Mouse (Mus musculus) adrenal gland, adult 2 months (tissue): ENCODE measurements around the gene Pcbp1. TPM values are rescaled to one million over a fixed set of nuclear protein-coding genes. Genes with fewer than 3 reads are reported as not detected.
"Not testable (repeated sequence)": the region's sequence is repeated elsewhere in the genome, so short reads cannot be mapped to it uniquely, and the experiment has no call there.

Experiments
- DNase-seq: peaks from one replicate; pipeline ENCODE4 v3.0.0; 2021
- microRNA-seq, 2 experiments: library from miRNA; unstranded; fragments of <30 nt; microRNA quantifications; one replicate each; pipeline ENCODE4 v1.2.0; 2021
- polyA plus RNA-seq: library from polyadenylated mRNA; depleted of rRNA; stranded (reverse); fragments of >200 nt; gene quantifications from 2 replicates; pipeline ENCODE4 v1.2.3, GENCODE M21; 2012; rRNA removed
- total RNA-seq, 2 experiments: library from RNA; stranded (reverse); gene quantifications; 2 replicates each; pipeline ENCODE4 v1.2.3; 2021

Pcbp1 gene
- total and polyA plus RNA-seq, 3 experiments: 320 to 483 (median 331) TPM

DNA sequence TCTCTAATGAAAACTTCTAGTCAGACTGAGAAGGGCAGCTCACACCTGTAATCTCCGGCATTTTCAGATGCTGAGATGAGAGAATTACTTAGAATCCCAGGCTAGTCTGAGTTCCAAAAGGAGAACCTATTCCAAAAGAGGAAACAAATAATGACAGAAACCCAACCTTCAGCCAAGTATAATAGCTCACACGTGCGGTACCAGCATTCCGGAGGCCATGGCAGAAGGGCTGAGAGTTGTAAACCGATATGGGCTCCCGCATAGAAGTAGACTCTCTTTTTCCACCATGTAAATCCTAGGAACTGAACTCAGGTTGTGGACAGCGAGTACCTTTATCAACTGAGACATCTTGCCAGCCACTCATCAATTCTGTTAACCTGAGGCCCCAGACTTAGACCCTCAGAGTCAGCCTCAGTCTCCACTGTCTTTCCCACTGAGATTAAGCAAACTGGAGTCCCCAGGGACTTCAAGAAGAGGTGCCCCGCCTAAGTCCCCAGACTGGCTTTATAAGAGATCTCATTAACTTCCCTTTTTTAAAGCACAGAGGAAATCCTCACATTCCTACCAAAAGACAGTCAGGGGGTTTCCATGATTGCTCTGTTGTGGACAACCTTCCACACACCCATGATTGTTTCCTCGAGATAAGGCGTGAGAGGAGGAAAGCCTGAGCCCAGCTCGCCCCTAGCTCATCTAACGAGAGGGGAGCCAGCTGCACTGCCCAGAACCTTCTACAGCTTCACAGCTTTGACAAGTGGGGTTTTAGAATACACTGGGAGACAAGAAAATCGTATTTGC, 32.5 kb downstream of the Pcbp1 start:
- DNase-seq: no peak

DNA sequence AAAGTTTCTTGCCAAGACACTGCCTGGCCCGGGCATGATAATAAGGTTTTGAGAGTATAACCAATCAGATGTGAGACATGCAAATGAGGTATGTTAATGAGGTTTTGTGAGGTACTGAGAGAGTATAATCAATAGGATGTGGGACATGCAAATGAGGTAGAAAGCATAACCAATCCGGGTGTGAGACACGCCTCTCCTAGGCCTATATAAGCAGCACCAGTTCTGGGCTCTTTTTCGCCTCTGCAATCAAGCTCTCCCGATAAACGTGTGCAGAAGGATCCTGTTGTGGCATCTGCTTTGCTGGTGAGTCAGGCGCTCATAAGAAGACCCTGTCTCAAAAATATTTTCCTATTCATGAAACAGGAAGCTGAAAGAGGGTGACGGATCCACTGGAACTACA, 35.7 kb downstream of the Pcbp1 start:
- not testable (repeated sequence) for DNase-seq

DNA sequence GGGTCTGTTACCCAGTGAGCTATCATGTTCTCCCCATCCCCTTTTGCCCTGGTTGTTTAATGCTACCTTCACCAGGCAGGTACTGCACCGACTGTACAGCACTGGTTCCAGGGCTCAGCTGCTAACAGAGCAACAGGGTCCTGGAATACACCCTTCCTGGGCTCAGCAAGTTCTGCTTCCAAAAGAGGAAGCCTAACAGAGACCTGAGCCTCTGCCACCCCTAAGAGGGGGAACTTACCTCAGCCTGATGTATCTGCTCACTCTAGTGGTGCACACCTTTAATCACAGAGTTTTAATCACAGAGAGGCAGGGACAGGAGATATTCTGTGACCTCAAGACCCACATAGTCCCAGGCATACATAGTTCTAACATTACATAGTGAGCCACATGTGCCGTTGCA, 36.2 kb downstream of the Pcbp1 start:
- no peak for DNase-seq

DNA sequence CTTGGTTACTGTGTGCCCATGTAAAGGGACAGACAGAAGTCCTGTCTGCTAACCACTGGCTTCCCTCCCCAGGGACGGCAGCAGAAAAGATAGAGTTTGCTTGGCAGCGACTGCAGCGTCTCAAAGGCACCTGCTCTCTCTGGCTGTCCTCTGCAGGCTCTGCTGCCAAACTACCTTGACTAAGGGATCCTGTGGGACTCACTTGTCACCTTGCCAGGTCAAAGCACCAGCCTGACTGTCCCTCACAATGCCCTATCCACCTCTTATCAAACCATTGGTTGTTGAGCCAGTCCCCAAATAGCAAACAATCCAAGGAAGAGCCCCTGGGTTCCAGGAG, 38.0 kb downstream of the Pcbp1 start:
- no peak for DNase-seq

DNA sequence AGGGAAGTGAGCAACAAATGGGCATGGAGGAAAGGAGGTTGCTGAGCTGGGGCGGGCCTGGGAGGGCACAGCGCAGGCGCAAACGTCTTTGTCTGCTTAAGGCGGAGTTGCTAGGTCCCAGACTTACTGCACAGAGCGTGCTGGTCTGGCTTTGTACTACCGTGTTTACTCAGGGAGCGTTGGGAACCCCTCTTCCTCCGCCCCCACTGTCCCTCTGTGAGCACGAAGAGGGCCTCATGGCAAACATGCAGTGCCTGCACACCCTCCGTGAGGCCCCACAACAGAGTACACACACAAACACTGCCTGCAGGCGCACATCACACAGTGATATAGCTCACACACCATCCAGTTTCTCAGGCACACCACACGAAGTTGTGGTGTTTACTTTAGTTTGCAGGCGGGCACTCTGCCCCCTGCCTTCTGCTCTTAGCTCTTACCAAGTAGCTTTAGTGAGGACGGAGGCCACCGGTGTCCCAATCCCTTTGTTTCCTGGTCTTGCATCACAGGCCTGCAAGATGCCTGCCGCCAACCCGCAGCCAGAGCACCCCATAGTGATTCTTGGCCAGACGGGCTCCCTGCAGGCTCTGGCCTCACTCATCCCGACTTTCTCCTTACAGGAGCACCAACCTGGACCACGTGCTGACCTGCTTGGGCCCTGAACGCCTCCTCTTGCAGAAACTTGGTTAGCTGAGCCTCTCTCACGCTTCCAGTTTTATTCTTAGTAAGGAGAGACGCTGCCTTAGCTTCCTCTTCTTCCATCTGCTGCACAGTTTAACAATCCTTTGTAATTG, 38.6 kb downstream of the Pcbp1 start:
- DNase-seq: peak; percentile 91

DNA sequence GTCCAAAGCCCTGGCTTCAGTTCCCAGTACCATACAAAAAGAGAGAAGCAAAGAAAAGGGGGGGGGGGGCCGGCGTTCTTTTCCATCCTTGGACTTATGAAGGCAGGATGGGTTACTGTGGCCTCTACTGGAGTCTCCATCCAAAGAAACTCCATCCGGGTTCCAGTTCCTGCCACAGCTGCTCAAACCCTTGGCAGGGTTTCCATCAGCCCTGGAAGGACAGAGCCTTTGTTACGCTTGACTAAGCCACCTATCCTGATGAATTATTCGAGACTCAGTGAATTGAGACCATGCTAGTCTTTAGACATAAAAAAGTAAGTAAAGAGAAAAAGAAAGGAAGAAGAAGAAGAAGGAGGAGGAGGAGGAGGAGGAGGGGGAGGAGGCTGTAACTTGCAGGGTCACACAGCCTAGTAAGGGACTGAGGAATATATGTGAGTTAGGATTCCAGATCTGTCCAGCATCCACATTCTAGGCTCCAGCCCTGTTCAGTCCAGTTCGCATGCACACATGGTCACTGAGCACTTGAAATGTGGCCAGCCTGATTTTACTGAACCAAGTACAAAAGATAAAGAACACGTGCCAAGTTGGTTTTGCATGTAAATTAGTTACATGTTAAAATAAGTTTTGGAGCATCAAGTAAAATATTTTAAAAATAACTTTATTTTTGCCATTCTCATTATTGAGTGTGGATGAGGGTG, 40.0 kb downstream of the Pcbp1 start:
- no peak for DNase-seq

DNA sequence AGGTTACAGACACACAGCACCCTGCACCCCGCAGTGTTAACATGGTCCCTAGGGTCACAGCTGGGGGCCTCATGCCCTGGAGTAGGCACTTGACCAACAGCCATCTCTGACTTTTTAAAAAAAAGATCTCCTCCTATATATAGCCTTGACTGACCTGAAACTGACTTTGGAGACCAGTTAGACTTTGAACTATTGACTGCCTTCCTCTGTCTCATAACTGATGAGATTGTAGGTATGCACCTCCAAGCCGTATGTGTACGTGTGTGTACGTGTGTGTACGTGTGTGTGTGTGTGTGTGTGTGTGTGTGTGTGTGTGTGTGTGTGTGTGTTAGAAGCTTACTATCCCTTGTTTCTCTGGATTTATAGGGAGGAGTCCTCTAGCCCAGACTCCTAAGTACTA, 44.2 kb downstream of the Pcbp1 start:
- no peak for DNase-seq

DNA sequence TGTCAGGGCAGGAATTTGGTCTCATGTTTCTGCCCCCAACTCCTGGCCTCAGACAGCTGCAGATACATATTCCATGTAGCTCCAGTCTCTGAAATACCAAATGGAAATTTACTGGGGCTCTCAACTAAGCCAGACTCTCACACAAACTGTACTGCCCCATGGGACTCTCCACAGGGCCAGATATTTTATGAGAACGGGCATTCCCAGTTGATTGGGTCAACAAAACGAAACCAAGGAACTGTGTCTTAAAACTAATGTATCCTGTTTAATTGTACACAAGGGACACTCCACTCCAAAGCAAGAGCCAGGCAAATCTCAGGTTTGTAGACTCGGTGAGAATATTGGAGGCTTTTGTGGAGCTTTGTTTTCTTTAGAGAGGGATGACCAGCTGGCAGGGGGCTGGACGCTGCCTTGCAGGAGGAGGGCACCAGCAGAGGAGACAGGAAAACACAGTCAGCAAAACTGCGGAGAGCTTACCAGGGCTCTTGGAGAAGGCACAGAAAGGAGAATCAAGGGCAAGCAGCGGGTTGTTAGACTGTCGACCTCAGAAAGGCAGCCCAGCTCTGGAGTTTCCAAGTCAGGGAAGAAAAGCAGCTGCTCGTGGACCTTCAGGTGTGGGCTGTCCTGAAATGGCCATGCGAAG, 45.8 kb downstream of the Pcbp1 start:
- DNase-seq: peak; percentile 75

DNA sequence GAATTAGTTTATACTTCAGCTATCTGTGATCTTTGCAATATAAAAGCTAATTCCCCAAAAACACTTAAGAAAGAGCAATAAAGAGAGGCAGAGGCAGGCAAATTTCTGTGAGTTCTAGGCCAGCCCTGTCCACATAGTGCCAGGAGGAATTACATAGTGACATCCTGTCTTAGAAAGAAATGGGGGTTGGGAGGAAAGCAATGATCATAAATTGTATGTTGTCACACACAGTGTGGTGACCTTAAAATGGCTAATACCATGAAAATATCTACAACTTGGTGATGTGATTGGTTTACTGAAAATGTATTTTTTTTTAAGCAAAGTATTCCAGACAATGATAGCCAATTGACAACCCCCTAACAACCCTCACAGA, 46.3 kb downstream of the Pcbp1 start:
- no peak for DNase-seq

DNA sequence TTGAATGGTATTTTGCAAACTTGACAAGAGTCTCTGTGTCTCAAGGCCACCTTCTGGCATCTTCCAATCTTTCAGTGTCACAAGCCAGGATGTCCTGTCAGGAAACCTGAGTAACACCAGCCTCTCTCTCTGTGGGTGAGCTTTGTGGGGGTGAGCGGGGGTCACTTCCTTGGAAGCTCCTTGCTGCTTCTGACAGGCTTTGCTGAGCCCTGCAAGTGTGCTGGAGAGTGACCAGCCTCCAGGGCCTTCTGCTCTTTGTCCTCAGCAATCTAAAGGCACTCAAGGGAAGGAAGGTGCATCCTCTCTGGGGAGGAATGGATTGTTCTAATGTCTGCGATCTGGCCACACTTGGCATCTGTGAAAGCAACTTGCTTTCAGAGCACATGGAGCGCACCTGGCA, 46.8 kb downstream of the Pcbp1 start:
- DNase-seq: peak; percentile 67

DNA sequence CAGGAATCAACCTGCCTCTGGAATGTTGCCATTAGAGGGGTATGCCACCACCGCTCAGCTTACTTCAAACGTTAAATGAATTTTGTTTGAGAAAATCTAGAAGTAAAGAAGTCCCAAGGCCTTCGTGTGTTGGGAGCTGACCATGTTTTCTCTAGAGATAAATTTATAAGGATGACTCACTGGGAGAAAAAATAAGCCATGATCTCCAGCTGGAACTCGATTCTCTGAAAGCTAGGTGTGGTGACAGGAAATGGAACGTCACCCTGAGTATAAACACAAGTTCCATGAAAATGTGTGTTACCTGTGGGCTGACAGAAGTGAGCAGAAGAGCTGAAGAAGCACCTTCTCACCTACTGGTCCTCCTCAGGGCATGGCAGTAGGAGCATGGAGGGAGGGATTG, 49.2 kb downstream of the Pcbp1 start:
- DNase-seq: no peak

DNA sequence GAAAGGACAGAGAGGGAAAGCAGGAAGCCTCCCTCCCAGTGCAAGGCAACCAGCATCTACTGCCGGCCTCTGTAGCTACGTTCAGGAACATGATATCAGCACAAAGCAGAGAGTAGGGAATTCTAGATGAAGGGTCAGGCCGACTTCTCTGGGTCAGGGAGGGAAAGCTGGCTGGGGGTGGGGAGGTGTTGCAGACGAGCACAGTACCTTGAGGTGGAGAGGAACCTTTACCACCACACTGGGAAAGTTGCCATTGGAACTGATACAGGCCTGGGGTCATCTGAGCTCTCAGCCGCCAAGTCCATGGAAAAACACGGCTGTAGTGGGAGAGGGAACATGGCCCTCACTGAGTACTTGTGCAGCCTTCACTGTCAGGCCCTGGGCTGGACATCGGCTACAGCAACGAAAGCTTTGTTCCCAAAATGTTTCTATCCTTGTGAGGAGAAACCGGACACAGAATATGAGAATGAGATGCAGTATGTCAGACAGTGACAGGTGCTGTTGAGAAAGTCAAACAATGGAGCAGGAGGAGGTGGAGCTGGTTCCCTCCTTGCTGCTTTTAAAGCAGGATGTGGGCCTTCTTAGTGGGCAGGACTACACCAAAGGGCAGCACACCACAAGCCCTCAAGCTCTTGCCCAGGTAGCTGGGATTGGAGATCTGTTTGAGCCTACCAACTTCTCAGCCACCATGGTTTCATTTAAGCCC, 50.5 kb downstream of the Pcbp1 start:
- no peak for DNase-seq

DNA sequence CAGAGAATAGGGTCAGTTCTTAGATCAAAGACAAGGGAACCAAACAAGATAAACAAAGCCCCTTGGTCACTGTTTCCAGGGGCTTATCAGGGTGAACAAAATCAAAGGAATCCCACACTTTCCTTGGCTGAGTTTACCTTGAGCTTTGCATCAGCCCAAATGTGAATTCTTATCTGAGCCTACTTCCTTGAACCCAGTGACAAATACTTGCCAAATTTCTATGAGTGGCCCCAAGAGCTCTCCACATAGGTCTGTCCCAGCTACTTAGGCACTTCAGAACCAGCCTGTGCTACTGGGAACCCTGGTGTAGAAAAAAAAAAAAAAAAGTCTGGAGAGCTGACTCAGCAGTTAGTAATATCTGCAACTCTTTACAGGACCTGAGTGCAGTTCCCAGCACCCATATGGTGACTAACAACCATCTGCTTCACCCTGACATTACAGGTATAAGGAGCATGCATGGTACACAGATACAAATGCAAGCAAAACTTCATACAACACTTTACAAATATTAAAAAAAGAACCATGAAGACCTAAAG, 51.4 kb downstream of the Pcbp1 start:
- no peak for DNase-seq

Small RNA genes within 50 kb of the gene (microRNA-seq; reads per million reads assigned to microRNA genes)
- gene Gm22184: 0 reads per million in 2 experiments

Other genes starting within 250 kb of the Pcbp1 start
- gene Fam136a, start 160.7 kb downstream of the Pcbp1 start, total RNA-seq: 10 to 100 TPM; 62.6 to 73.7 TPM
- 43.9 and 48.7 TPM in 2 replicates for gene Fam136a, start 160.7 kb downstream of the Pcbp1 start, polyA plus RNA-seq
- gene Snrpg, start 155.0 kb downstream of the Pcbp1 start, total RNA-seq: 100 to 1,000 TPM; 197 to 420 TPM
- gene Snrpg, start 155.0 kb downstream of the Pcbp1 start, polyA plus RNA-seq: 38.8 and 52.2 TPM in 2 replicates
- gene Pcyox1, start 129.2 kb downstream of the Pcbp1 start, total RNA-seq: 100 to 1,000 TPM; 178 to 206 TPM
- 54.8 and 96.2 TPM in 2 replicates for gene Pcyox1, start 129.2 kb downstream of the Pcbp1 start, polyA plus RNA-seq
- gene Tia1, start 122.1 kb downstream of the Pcbp1 start, total RNA-seq: 10 to 100 TPM; 42.7 to 44.0 TPM
- gene Tia1, start 122.1 kb downstream of the Pcbp1 start, polyA plus RNA-seq: 12.7 and 14.2 TPM in 2 replicates
- gene Gm44790, start 99.7 kb downstream of the Pcbp1 start, total RNA-seq: 1 to 10 TPM in 1 of 2 experiments, not detected in 1; 3.2 TPM
- 6.4 and 8.7 TPM in 2 replicates for gene Gm44790, start 99.7 kb downstream of the Pcbp1 start, polyA plus RNA-seq
- gene C87436, start 87.9 kb downstream of the Pcbp1 start, total RNA-seq: 10 to 100 TPM; 18.4 to 22.3 TPM
- gene C87436, start 87.9 kb downstream of the Pcbp1 start, polyA plus RNA-seq: 7.3 and 8.7 TPM in 2 replicates
- gene Asprv1, start 101.8 kb upstream of the Pcbp1 start, total RNA-seq: not detected
- gene Asprv1, start 101.8 kb upstream of the Pcbp1 start, polyA plus RNA-seq: 0.06 and 0.10 TPM in 2 replicates
- gene Mxd1, start 142.8 kb upstream of the Pcbp1 start, total RNA-seq: 1 to 10 TPM; 8.0 to 8.9 TPM
- 5.3 and 6.9 TPM in 2 replicates for gene Mxd1, start 142.8 kb upstream of the Pcbp1 start, polyA plus RNA-seq
- gene Snrnp27, start 158.2 kb upstream of the Pcbp1 start, total RNA-seq: 10 to 100 TPM; 60.0 to 62.5 TPM
- 3.7 and 6.8 TPM in 2 replicates for gene Snrnp27, start 158.2 kb upstream of the Pcbp1 start, polyA plus RNA-seq
- 10 to 100 TPM; 16.6 to 16.9 TPM for gene Gmcl1, start 207.1 kb upstream of the Pcbp1 start, total RNA-seq
- 19.3 and 20.8 TPM in 2 replicates for gene Gmcl1, start 207.1 kb upstream of the Pcbp1 start, polyA plus RNA-seq